Comparison of ENCODE assay signal across 9 mouse cellular contexts in genomic region chr2:92967032-92967838, GRCm38 (mm10). TPM values are rescaled to one million over a fixed set of nuclear protein-coding genes. Genes with fewer than 3 reads are reported as not detected.
DNase-seq lines count a peak whose midpoint lies in the region; ATAC-seq lines count a peak whose summit lies in the region.
"Had no signal": no experiment of that assay in that cellular context is flagged by ENCODE, and none has a peak within 500 bp of the region (broad histone marks: within the 10 kb centered on the region; RNA-seq: fewer than 3 reads in every experiment).

No protein-coding gene starts in this region.

- no peak for DNase-seq in hindbrain, embryonic 10.5 days (ENCODE audit: low spot score)
- DNase-seq in hindbrain, embryonic 11.5 days (ENCODE audit: low spot score): no peak
- DNase-seq in ovary, postnatal 36 days (ENCODE audit: low spot score): no peak
- DNase-seq in left cerebral cortex, postnatal 4 days: no peak

- 28% methylated on average over 10 of the region's 10 CpGs for WGBS in hindbrain, embryonic 10.5 days
- WGBS in hindbrain, embryonic 11.5 days: 33% methylated on average over 10 of the region's 10 CpGs
- WGBS in hindbrain, embryonic 15.5 days: 22% methylated on average over 10 of the region's 10 CpGs
- 23% methylated on average over 10 of the region's 10 CpGs for WGBS in limb, embryonic 15.5 days
- WGBS in stomach, embryonic 15.5 days: 27% methylated on average over 10 of the region's 10 CpGs

- H3K4me3 ChIP-seq in hindbrain, embryonic 10.5 days: no peak overlapping the region
- no peak overlapping the region for H3K4me3 ChIP-seq in hindbrain, embryonic 11.5 days (ENCODE audit: low read depth, low read length)
- no peak overlapping the region for H3K4me3 ChIP-seq in hindbrain, embryonic 15.5 days
- H3K4me3 ChIP-seq in limb, embryonic 15.5 days: no peak overlapping the region
- no peak overlapping the region for H3K4me3 ChIP-seq in stomach, embryonic 15.5 days (replicated peaks)

- peaks cover 10% of the 10 kb centered on the region for H3K36me3 ChIP-seq in hindbrain, embryonic 10.5 days
- no peaks in the 10 kb centered on the region for H3K36me3 ChIP-seq in hindbrain, embryonic 11.5 days (ENCODE audit: control insufficient read depth, insufficient read depth, low read length)
- H3K36me3 ChIP-seq in hindbrain, embryonic 15.5 days: peaks cover 5% of the 10 kb centered on the region
- peaks cover 11% of the 10 kb centered on the region for H3K36me3 ChIP-seq in limb, embryonic 15.5 days
- H3K36me3 ChIP-seq in stomach, embryonic 15.5 days: peaks cover 4% of the 10 kb centered on the region

- ATAC-seq in hindbrain, embryonic 11.5 days (ENCODE audit: low FRiP score): no peak
- ATAC-seq in hindbrain, embryonic 15.5 days (ENCODE audit: low FRiP score, low read depth): 0 out of 2 replicates have a peak, but pooled peaks have one; percentile 49
- peak; percentile 31; the same call in 1 of the 2 replicates for ATAC-seq in limb, embryonic 15.5 days (ENCODE audit: insufficient number of reproducible peaks, low FRiP score, low TSS enrichment, low read depth)
- peak; percentile 56 for ATAC-seq in stomach, embryonic 15.5 days (ENCODE audit: insufficient read depth, low FRiP score, low read depth)
- no peak for ATAC-seq in activated CD4-positive, CD25-positive, alpha-beta regulatory T cell, adult 4 months

- H3K27me3 ChIP-seq in hindbrain, embryonic 10.5 days (ENCODE audit: insufficient read depth, poor library complexity, severe bottlenecking): no peaks in the 10 kb centered on the region
- no peaks in the 10 kb centered on the region for H3K27me3 ChIP-seq in hindbrain, embryonic 11.5 days (ENCODE audit: control insufficient read depth, insufficient read depth, low read length)
- no peaks in the 10 kb centered on the region for H3K27me3 ChIP-seq in hindbrain, embryonic 15.5 days
- no peaks in the 10 kb centered on the region for H3K27me3 ChIP-seq in limb, embryonic 15.5 days
- no peaks in the 10 kb centered on the region for H3K27me3 ChIP-seq in stomach, embryonic 15.5 days (replicated peaks)

- intact Hi-C loops in left cerebral cortex, postnatal 4 days (cut with DNase I): no loop called here

- no peak overlapping the region for H3K4me2 ChIP-seq in hindbrain, embryonic 11.5 days (replicated peaks; ENCODE audit: low read depth, low read length)
- H3K4me2 ChIP-seq in hindbrain, embryonic 15.5 days: no peak overlapping the region
- H3K4me2 ChIP-seq in limb, embryonic 15.5 days: no peak overlapping the region
- no peak overlapping the region for H3K4me2 ChIP-seq in stomach, embryonic 15.5 days

- no peak overlapping the region for H3K9ac ChIP-seq in hindbrain, embryonic 11.5 days (ENCODE audit: low read depth, low read length)
- H3K9ac ChIP-seq in hindbrain, embryonic 15.5 days: no peak overlapping the region
- no peak overlapping the region for H3K9ac ChIP-seq in limb, embryonic 15.5 days
- H3K9ac ChIP-seq in stomach, embryonic 15.5 days: no peak overlapping the region

- no peaks in the 10 kb centered on the region for H3K9me3 ChIP-seq in hindbrain, embryonic 10.5 days
- H3K9me3 ChIP-seq in hindbrain, embryonic 11.5 days (ENCODE audit: control insufficient read depth, low read length): no peaks in the 10 kb centered on the region
- no peaks in the 10 kb centered on the region for H3K9me3 ChIP-seq in hindbrain, embryonic 15.5 days
- H3K9me3 ChIP-seq in limb, embryonic 15.5 days: no peaks in the 10 kb centered on the region
- no peaks in the 10 kb centered on the region for H3K9me3 ChIP-seq in stomach, embryonic 15.5 days

- peaks cover 24% of the 10 kb centered on the region for H3K4me1 ChIP-seq in hindbrain, embryonic 10.5 days (replicated peaks)
- 0 out of 2 replicates have a peak, but pooled peaks cover 4% of the 10 kb centered on the region for H3K4me1 ChIP-seq in hindbrain, embryonic 11.5 days (replicated peaks; ENCODE audit: control insufficient read depth, insufficient read depth, low read length)
- H3K4me1 ChIP-seq in hindbrain, embryonic 15.5 days (replicated peaks): peaks cover 11% of the 10 kb centered on the region; the same call in 1 of the 2 replicates
- H3K4me1 ChIP-seq in limb, embryonic 15.5 days: peaks cover 24% of the 10 kb centered on the region
- H3K4me1 ChIP-seq in stomach, embryonic 15.5 days: peaks cover 14% of the 10 kb centered on the region

- 0 out of 2 replicates have a peak overlapping the region, but pooled peaks have one; percentile 9 for H3K27ac ChIP-seq in hindbrain, embryonic 10.5 days
- H3K27ac ChIP-seq in hindbrain, embryonic 11.5 days (ENCODE audit: low read depth, low read length): no peak overlapping the region
- H3K27ac ChIP-seq in hindbrain, embryonic 15.5 days (replicated peaks): 0 out of 2 replicates have a peak overlapping the region, but pooled peaks have one; percentile 27
- peak overlapping the region; percentile 50 for H3K27ac ChIP-seq in limb, embryonic 15.5 days
- H3K27ac ChIP-seq in stomach, embryonic 15.5 days: peak overlapping the region; percentile 51

RNA-seq across cellular contexts. Expression of gene Syt13, which starts 52.3 kb away (rescaled TPM):
- 20.1 and 20.4 TPM in 2 replicates for polyA plus RNA-seq in hindbrain, embryonic 10.5 days (2016; fragmentation: Nextera tagmentation; extraction: Ambion mirVana)
- 15.4 and 25.0 TPM in 2 replicates for polyA plus RNA-seq in hindbrain, embryonic 11.5 days (2014; fragmentation: Nextera tagmentation; extraction: Ambion mirVana)
- 46.5 and 49.9 TPM in 2 replicates for polyA plus RNA-seq in hindbrain, embryonic 15.5 days (2015; fragmentation: Nextera tagmentation; extraction: Ambion mirVana)
- polyA plus RNA-seq in limb, embryonic 15.5 days (2015; fragmentation: Nextera tagmentation; extraction: Ambion mirVana): 6.2 and 7.0 TPM in 2 replicates
- polyA plus RNA-seq in stomach, embryonic 15.5 days (2015; fragmentation: Nextera tagmentation; extraction: Ambion mirVana): 10.4 and 11.4 TPM in 2 replicates
- 10 to 100 TPM; 24.3 to 31.7 TPM for total RNA-seq in left cerebral cortex, postnatal 4 days (2021)
- polyA plus RNA-seq in activated CD4-positive, CD25-positive, alpha-beta regulatory T cell, adult 4 months (2017; shearing (Covaris generic)): not detected
- total RNA-seq: MEL had no signal

Comparison
In these comparisons a context has a peak if more than half of its experiments do, and no peak if none do; other contexts are left out.
1. ATAC-seq: peak in hindbrain, embryonic 15.5 days (single experiment), limb, embryonic 15.5 days (single experiment) and stomach, embryonic 15.5 days (single experiment); none in hindbrain, embryonic 11.5 days (single experiment) and activated CD4-positive, CD25-positive, alpha-beta regulatory T cell, adult 4 months (single experiment).